Mouse (Mus musculus) gastrocnemius, adult 2 months (tissue): ENCODE measurements at regions not wholly inside any gene's neighbourhood (a gene's known extent, or its start where the extent isn't known, plus 50 kb on each side); places are given as distances from the start of the nearest gene placed in this dataset.

Experiments used
- DNase-seq: peaks from one replicate; pipeline ENCODE4 v3.0.0; 2022
- H3K27ac ChIP-seq: fragments of 200-600 bp; 2 replicates; pipeline ENCODE4 v1.8.1; 2022; ENCODE audit warnings: mild to moderate bottlenecking
- H3K4me3 ChIP-seq: fragments of 200-600 bp; 2 replicates; pipeline ENCODE4 v1.8.1; 2022; ENCODE audit warnings: mild to moderate bottlenecking, moderate library complexity
- CTCF ChIP-seq: fragments of 200-600 bp; IDR thresholded peaks from 2 replicates; pipeline ENCODE4 v1.8.1; 2022; ENCODE audit warnings: antibody characterized with exemption, mild to moderate bottlenecking, moderate library complexity
- intact Hi-C: fragments of 180-260 bp; cut with DNase I; formaldehyde crosslinking; loops from one replicate; pipeline ENCODE4 v1.15.1; 2025

DNA sequence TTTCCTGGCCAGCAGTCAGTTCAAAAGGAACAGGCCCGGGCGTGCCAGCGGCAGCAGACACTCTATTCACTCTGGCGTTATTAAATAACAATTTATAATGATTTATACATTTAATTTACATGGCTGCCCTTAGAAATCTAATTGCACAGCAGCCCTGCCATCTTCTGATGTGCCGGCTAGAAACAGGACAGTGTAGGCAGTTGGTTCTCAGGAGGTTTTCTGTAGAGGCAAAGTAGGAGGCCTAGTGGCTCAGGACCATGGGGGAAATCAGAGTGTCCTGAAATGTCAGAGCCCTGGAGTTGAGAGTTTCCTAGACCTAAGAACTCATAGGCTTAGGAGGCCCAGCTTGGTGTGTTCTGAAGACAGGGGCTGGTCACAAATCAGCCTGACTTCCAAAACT lies 225.2 kb upstream of the Foxq1 start:
- DNase-seq: no peak
- intact Hi-C loops: no loop called here
- no peak overlapping the region for H3K4me3 ChIP-seq
- H3K27ac ChIP-seq: no peak overlapping the region
- no peak for TF ChIP-seq CTCF

DNA sequence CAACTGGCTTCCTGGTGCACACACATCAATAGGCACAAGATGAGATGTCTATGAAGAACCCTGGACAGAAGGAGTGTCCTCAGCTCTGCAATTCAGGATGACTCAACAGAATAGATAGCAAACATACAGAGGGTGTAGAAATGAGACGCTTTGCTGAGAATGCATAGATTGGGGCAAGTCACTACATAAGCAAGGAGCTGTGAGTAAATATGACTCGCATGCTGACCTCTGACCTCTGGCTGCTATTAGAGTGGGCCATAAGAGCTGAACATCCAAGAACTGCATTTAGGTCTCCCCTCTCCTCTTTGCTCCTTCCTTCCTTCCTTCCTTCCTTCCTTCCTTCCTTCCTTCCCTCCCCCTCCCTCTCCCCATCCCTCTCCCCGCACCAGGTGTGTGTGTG lies 221.0 kb upstream of the Foxq1 start:
- no peak overlapping the region for H3K4me3 ChIP-seq
- no peak for DNase-seq
- intact Hi-C loops: no loop called here
- no peak for TF ChIP-seq CTCF
- no peak overlapping the region for H3K27ac ChIP-seq

DNA sequence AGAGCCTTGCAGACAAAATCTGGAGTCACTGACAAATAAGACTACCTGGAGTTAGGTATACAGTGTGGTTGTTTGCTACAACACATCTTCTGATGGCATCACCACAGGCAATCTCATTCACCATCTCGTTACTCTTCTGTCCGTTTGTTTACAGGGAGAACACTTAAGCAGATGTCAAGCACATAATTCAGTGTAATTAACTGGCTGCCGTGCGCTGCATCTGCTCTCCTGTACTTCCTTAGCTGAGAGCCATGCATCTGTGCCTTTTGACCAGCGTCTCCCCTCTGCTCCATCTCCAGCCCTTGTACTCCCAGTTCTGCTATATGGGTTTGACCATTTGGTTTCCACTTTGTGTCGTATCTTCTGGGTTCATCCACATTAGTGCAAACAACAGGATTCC lies 218.3 kb upstream of the Foxq1 start:
- no peak for DNase-seq
- H3K4me3 ChIP-seq: no peak overlapping the region
- TF ChIP-seq CTCF: no peak
- intact Hi-C loops: no loop called here
- H3K27ac ChIP-seq: no peak overlapping the region

DNA sequence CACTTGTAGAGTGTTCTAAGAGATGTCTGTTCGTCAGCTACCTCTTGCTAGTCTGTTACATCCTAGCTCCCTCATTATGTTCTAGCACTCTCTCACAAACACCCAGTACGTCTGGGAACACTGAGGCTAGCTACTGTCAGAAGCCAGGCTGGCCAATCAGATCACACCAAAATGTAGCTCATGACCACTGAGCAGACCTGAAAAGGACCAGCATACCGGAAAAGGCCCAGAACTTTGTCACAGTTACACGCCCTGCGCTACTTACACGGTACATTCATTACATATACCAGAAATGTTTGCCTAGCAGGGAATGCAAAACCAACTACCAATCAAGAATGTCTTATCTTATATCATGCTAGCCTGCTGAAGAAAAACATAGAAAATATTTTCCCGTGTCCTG lies 216.5 kb upstream of the Foxq1 start:
- no peak for TF ChIP-seq CTCF
- intact Hi-C loops: no loop called here
- no peak for DNase-seq
- H3K27ac ChIP-seq: no peak overlapping the region
- H3K4me3 ChIP-seq: no peak overlapping the region

DNA sequence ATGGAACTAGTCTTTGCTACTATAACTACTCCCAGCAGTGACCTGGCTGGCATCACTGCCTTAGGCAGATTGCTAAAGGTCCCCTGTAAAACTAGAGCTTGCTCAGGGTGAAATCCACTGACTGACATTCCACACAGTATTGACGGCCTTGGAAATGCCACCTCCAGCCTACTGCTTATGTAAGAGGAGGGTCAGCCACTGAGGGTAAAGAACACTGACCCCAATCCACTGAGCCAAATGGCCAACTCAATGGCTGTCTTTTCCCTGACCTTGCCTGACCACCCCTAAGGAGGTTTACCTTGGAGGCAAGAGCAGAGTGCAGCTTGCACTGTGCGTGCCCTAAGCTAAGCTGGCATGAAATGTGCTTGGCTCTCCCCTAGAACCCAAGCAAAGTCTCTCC lies 216.0 kb upstream of the Foxq1 start:
- intact Hi-C loops: no loop called here
- DNase-seq: no peak
- H3K27ac ChIP-seq: no peak overlapping the region
- H3K4me3 ChIP-seq: no peak overlapping the region
- no peak for TF ChIP-seq CTCF

DNA sequence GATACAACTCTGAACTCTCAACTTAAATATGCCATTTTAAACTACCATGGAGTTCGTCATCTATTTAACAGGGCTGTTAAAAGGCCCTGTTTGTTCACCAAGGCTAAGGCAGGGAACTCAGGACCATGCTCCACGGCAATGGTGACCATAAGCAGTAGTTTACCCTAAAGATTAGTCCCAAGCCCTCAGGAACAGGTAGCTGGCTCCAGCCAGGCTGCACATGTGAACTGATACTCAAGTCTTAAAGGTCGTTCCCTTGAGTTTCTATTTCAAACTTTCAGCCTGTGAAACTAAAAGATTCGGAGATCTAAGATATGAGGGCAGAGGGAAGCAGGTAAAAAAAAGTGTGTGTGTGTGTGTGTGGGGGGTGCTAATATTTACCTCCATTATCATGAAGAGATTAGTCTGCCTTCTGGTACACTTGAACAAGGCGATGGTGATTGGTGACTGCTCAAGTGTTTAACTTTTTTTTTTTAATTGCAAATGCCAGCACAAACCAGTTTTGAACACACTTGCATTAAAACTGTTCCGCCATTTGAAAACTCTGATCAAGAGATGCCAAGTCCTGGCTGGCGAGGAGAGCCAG lies 215.5 kb upstream of the Foxq1 start:
- H3K27ac ChIP-seq: no peak overlapping the region
- no peak overlapping the region for H3K4me3 ChIP-seq
- intact Hi-C loops: no loop called here
- DNase-seq: no peak
- TF ChIP-seq CTCF: no peak

DNA sequence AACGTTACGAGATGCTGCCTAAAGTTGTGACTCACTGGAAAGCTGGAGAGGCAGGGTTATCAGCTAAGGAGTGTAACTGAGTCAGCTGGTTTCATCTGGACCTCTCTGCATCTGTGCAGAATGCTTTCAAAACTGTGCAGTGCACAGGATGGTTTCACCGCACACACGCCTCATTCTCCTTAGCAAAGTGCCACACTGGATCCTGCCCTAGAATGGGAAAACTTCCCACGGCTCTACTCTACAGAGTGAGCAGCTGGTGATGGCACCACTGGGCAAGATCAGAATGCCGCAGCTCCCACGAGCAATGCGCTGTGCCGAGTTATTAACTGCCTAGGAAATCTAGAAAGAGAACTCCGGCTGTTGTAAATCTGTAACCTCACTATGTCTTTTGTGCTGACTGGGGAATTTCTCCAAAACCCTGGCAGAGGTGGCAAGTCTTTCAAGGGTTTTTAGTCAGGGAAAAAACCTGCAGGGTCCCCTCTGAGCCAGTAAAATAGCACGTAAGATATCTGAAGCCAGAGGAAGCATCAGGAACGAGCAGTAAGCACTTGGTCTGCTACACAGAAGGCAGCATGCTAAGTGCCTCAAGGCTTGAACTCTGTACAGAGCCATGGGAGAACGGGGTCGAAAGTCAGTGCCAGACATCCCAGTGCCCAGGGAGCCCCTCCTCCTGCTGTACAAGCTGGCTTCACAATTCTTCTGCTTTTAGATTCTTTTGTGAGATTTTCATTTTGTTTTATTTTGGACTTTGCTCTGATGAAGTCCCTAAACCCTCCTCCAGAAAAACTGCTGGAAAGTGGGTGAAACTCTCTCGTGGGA lies 214.4 kb upstream of the Foxq1 start:
- intact Hi-C loops: no loop called here
- no peak for TF ChIP-seq CTCF
- no peak overlapping the region for H3K4me3 ChIP-seq
- DNase-seq: no peak
- H3K27ac ChIP-seq: no peak overlapping the region

DNA sequence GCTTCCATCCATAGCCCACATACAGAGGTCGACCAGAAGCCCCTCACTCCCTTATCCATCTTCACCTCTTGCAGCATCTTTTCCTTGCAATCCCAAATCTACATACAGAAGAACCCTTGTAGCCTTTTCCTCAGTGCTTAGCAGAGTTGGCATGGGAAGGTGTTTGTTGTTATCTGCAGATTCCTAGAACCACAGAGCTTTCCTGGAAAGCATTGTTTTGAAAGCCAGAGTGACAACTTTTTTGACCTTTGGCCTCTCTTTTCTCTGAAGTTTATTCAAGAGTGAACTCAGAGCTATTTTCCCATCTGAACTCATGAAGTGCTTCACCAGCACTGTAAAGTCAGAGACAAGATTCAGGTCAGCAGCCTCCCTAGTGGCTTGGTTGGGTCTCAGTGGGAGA lies 209.7 kb upstream of the Foxq1 start:
- Histone ChIP-seq H3K27ac (no peak overlapping the region), H3K4me3 (no peak overlapping the region)
- no peak for TF ChIP-seq CTCF
- DNase-seq: no peak
- intact Hi-C loops: no loop called here

DNA sequence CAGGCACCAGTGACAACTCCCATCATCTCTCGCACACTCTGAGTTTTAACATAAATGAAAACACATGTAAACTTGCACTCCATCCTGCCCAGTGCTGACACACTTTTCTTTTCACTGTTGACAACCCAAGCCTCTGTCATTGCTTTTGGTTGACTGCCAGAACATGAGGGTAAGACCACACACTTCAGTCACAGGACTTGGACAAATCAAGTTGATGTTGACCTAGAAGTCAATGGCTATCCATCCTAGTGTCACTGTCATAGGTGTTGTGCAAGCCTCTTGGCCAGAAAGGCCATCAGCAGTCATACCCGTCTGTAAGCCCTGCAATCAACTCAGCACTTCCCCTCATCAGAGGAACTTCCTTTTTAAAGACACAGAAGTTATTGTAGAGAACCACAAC lies 208.9 kb upstream of the Foxq1 start:
- Histone ChIP-seq H3K27ac (no peak overlapping the region), H3K4me3 (no peak overlapping the region)
- DNase-seq: no peak
- intact Hi-C loops: no loop called here
- no peak for TF ChIP-seq CTCF

DNA sequence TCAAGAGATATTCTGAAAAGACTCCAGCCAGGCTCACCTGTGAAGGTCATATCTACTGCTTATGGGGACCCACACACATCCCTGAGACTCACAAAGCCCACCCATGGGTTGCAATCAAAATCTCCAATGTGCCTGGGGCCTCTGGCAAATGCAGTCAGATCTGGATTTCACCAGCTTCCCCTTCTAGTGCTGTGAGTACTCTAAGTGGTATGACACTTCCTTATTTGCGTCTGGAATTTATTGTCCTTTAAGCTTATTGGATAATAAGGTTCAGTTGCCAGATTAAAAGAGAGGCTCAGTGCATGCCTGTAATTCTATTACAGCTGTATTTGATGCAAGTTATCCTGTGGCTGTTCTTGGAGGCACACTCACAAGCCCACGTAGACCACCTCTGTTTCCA lies 206.3 kb upstream of the Foxq1 start:
- H3K4me3 ChIP-seq: no peak overlapping the region
- no peak overlapping the region for H3K27ac ChIP-seq
- DNase-seq: no peak
- intact Hi-C loops: no loop called here
- no peak for TF ChIP-seq CTCF

DNA sequence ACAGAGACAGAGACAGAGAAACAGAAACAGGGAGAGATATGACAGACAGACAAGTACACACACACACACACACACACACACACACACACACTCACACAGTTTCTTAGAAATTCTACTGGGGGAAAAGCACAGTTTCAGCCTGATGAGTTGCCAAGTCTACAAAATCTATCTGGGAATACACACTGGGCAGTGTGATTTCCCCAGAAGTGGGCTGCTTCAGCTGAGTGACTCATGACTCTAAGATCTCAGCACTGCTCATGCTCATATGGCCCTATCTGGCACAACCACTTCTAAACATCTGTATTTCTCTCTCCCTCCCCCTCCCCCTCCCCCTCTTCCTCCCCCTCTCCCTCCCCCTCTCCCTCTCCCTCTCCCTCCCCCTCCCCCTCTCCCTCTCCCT lies 204.5 kb upstream of the Foxq1 start:
- intact Hi-C loops: no loop called here
- no peak overlapping the region for H3K27ac ChIP-seq
- H3K4me3 ChIP-seq: no peak overlapping the region
- no peak for DNase-seq
- no peak for TF ChIP-seq CTCF

DNA sequence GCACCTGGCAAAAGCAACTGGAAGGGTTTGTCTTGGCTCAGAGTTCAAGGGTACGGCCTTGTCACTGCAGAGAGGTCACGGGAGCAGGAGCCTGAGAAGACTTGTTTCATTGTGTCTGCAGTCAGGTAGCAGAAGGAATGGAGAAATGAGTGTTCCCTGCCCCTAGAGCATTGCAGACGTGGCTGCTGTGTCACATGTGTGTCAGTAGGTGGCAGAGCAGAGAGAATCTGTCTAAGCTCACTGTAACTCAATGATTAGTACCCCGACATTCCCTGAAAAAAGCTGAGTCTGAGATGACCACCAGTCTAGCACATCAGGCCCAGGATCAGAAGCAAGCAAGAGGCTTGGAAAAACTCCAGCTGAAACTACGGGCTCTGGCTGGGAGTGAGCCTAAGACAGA lies 203.1 kb upstream of the Foxq1 start:
- no peak; the same call in 1 of the 2 replicates for TF ChIP-seq CTCF
- intact Hi-C loops: no loop called here
- Histone ChIP-seq H3K4me3 (no peak overlapping the region), H3K27ac (no peak overlapping the region)
- no peak for DNase-seq

DNA sequence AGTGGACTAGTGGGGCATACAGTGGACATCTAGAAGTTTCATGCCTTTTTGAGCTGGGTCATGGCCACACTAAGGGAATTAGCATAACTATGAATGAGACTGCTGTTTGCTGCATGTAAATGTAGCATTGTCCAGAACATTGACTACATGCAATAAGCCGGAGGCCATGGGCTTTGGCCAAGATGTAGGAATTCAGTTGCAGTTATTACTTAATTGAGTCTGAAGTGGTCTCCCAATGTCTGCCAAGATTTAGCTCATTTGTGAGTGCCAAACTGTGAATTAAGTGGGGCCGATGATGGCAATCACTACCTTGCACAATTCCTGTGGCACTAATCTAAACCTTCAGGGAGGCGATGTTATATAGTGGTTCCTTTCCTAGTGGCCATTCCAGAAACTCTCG lies 196.6 kb upstream of the Foxq1 start:
- no peak for TF ChIP-seq CTCF
- H3K27ac ChIP-seq: no peak overlapping the region
- H3K4me3 ChIP-seq: no peak overlapping the region
- DNase-seq: no peak
- intact Hi-C loops: no loop called here

DNA sequence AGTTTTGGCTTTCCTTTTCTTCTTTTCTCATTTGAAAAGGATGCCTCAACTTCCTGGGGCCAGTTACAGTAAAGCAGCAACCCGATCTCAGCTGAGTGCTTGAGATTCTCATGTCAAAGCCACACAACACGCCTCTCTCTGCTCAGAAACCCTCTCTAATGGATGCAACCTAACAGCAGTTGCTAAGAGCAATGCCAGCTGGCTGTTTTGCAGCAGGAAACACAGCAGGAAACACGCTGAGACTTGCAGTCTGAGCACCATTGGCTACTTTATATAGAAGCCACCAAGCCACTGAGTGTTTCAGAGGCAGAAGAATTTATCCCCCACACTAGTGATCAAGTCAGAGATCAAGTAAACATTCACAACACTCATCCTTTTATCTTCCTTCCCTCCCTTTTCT lies 193.5 kb upstream of the Foxq1 start:
- intact Hi-C loops: no loop called here
- H3K27ac ChIP-seq: no peak overlapping the region
- TF ChIP-seq CTCF: no peak
- no peak for DNase-seq
- H3K4me3 ChIP-seq: no peak overlapping the region
